ENCODE assay signal across 7 mouse cellular contexts in genomic region chr14:30163733-30164708, GRCm38 (mm10).
DNase-seq lines count a peak whose midpoint lies in the region; ATAC-seq and TF ChIP-seq lines count a peak whose summit lies in the region.

No protein-coding gene starts in this region.

- TF ChIP-seq POLR2A in kidney, adult 2 months (IDR thresholded peaks at IDR 0.05; ENCODE audit: low read depth, low read length): no peak

- H3K36me3 ChIP-seq in kidney, adult 2 months (ENCODE audit: control insufficient read depth, insufficient read depth, low read length): no peaks in the 10 kb centered on the region
- no peaks in the 10 kb centered on the region for H3K36me3 ChIP-seq in intestine, embryonic 15.5 days
- H3K36me3 ChIP-seq in kidney, embryonic 14.5 days (ENCODE audit: control insufficient read depth, insufficient read depth, low read length): no peaks in the 10 kb centered on the region

- no peak for ATAC-seq in intestine, embryonic 15.5 days
- ATAC-seq in kidney, embryonic 14.5 days (ENCODE audit: low FRiP score, low TSS enrichment): no peak

- TF ChIP-seq CTCF in kidney, adult 2 months (conservative IDR thresholded peaks at IDR 0.05; ENCODE audit: insufficient read depth, insufficient read length, low read depth, low read length): no peak

- H3K27ac ChIP-seq in kidney, adult 2 months (ENCODE audit: insufficient read depth, low read depth, low read length): no peak overlapping the region
- no peak overlapping the region for H3K27ac ChIP-seq in intestine, embryonic 15.5 days
- H3K27ac ChIP-seq in kidney, embryonic 14.5 days (ENCODE audit: low read depth, low read length): no peak overlapping the region

- no peak overlapping the region for H3K4me3 ChIP-seq in kidney, adult 2 months (ENCODE audit: insufficient read depth, low read depth, low read length)
- H3K4me3 ChIP-seq in intestine, embryonic 15.5 days (replicated peaks): no peak overlapping the region
- H3K4me3 ChIP-seq in kidney, embryonic 14.5 days (ENCODE audit: low read length): no peak overlapping the region

- H3K27me3 ChIP-seq in kidney, adult 2 months (replicated peaks; ENCODE audit: control insufficient read depth, insufficient read depth, low read length): no peaks in the 10 kb centered on the region
- H3K27me3 ChIP-seq in intestine, embryonic 15.5 days (replicated peaks): no peaks in the 10 kb centered on the region
- no peaks in the 10 kb centered on the region for H3K27me3 ChIP-seq in kidney, embryonic 14.5 days (ENCODE audit: control insufficient read depth, insufficient read depth, low read length)

- no peaks in the 10 kb centered on the region for H3K4me1 ChIP-seq in kidney, adult 2 months (ENCODE audit: control insufficient read depth, insufficient read depth, low read length)
- no peaks in the 10 kb centered on the region for H3K4me1 ChIP-seq in intestine, embryonic 15.5 days (replicated peaks)
- H3K4me1 ChIP-seq in kidney, embryonic 14.5 days (ENCODE audit: control insufficient read depth, insufficient read depth, low read length): no peaks in the 10 kb centered on the region

- H3K4me2 ChIP-seq in intestine, embryonic 15.5 days (replicated peaks): no peak overlapping the region
- H3K4me2 ChIP-seq in kidney, embryonic 14.5 days (replicated peaks; ENCODE audit: low read depth, low read length): no peak overlapping the region

- no peaks in the 10 kb centered on the region for H3K9me3 ChIP-seq in intestine, embryonic 15.5 days
- H3K9me3 ChIP-seq in kidney, embryonic 14.5 days (ENCODE audit: control insufficient read depth, low read length): no peaks in the 10 kb centered on the region

- DNase-seq in kidney, postnatal 10 days: peak; percentile 24
- DNase-seq in kidney, adult 2 months: no peak
- DNase-seq in frontal cortex, postnatal 10 days (ENCODE audit: low spot score in 2 of 2): peak; percentile 46 to 51
- peak; percentile 61 to 64 for DNase-seq in layer of hippocampus, postnatal 10 days (ENCODE audit: low spot score in 2 of 2)
- DNase-seq in right cerebral cortex, adult 2 months (ENCODE audit: low spot score in 2 of 2): peak; percentile 67 to 79

- WGBS in kidney, adult 2 months: 81% methylated on average over 20 of the region's 20 CpGs
- WGBS in intestine, embryonic 15.5 days: 77% methylated on average over 20 of the region's 20 CpGs
- WGBS in kidney, embryonic 14.5 days: 81% methylated on average over 20 of the region's 20 CpGs

- no peak overlapping the region for H3K9ac ChIP-seq in intestine, embryonic 15.5 days
- H3K9ac ChIP-seq in kidney, embryonic 14.5 days (ENCODE audit: low read depth, low read length): no peak overlapping the region
